Mouse (Mus musculus): ENCODE data around the gene Vmn2r6. TPM values are rescaled to one million over a fixed set of nuclear protein-coding genes. Genes with fewer than 3 reads are reported as not detected.

The Vmn2r6 gene
- not detected for polyA plus RNA-seq (2015; fragmentation: Illumina TruSeq; extraction: RNeasy Lipid Tissue Mini Kit (QIAGEN cat#74804); ENCODE audit: insufficient read depth, low read depth, low replicate concordance)

GRCm38 (mm10) chr3:64565730-64566129 is at the start of gene Vmn2r6:
Gene Vmn2r6, minus strand, starts transcription at chr3:64565830.

DNA sequence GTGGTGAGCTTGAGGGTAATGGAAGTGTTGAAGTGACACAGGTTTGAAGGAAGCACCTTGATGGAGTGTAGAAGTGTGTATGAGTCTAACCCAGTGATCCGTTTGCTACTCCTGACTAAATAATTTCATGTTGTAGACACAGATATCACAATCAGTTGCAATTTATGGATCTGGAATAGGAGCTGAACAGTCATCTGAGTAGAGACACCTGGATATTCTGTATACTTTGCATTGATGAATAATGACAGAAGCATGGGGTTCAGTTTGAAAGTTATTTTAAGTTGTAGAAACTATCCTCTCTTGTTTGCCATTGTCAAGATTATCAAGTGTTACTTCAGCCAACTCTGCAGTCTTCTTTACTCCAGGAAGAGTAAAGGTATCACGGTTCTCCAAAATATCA is 55.9 kb downstream of the Vmn2r6 start, which contains the start of gene Vmn2r5:
Vmn2r5 (minus strand) TSS at position 101 of the 400 bp plus-strand sequence.

Other genes starting within 250 kb of the Vmn2r6 start
- gene Vmn2r4, start 150.5 kb downstream of the Vmn2r6 start, polyA plus RNA-seq (2015; fragmentation: Illumina TruSeq; extraction: RNeasy Lipid Tissue Mini Kit (QIAGEN cat#74804); ENCODE audit: insufficient read depth, low read depth, low replicate concordance), result not detected
- not detected for gene Vmn2r5, start 56.0 kb downstream of the Vmn2r6 start, polyA plus RNA-seq (2015; fragmentation: Illumina TruSeq; extraction: RNeasy Lipid Tissue Mini Kit (QIAGEN cat#74804); ENCODE audit: insufficient read depth, low read depth, low replicate concordance)